Mouse (Mus musculus): Measurements from ENCODE around the gene Pak2.

The Pak2 gene

DNA sequence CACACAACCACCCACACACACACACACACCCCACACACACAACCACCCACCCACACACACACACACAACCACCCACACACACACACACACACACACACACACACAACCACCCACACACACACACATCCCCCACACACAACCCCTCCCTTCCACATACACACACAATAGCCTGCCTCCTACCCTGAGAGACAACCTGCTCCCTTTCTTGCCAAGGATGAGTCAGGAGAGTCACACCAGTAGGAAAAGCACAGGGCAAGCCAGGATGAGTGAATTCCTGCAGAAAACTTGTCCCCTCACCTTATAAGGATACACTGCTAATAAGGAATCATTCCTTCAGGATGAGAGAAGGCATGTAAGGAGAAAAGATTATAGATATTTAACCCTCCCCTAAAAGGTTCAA, 85.2 kb downstream of the Pak2 start:
- DNase-seq = no peak

DNA sequence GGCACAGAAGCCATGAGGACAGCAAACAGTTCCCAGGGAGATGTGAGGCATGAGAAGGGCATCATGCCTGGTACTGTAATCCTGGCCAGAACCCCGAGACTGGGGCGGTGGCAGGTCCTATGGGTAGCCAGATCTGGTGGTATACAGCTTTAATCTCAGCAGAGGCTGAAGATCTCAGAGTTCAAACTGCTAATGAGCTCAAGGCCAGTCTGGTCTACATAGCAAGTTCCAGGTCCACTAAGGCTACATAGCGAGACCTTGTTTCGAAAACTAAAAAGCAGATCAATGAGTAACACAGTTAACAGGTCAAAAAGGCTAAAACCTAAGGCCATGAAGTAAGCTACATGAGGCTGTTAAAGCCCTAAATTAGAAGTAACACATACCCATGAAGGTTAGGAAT, 85.9 kb downstream of the Pak2 start:
- no peak for DNase-seq

DNA sequence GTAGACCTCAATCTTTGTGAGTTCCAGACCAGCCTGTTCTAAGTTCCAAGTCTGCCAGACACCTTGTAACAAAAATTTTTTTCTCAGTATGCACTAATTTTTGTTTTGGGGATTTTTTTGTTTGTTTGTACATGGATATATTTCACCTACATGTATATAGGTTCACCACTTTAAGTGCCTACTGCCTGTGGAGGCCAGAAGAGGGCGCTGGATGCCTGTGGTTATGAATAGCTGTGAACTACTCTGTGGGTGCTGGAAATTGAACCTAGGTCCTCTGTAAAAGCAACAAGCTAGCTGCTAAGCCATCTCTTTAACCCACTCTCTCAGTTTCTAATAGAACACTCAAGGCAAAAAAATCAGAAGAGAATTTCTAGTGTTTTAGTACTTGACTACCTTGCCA, 87.1 kb downstream of the Pak2 start:
- DNase-seq = no peak

DNA sequence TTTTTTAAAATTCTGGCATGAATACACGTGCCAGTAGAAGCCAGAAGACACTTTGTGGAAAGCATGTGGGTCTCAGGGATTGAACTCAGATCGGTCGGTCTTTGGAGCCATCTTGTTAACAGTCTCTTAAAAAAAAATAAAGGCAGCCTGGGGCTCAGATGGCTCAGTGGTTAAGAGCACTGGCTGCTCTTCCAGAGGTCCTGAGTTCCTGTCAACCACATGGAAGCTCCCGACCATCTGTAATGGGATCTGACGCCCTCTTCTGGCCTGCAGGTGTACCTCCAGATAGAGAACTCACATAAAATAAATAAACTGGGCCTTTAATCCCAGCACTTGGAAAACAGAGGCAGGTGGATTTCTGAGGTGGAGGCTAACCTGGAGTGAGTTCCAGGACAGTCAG, 98.2 kb downstream of the Pak2 start:
- DNase-seq = no peak

DNA sequence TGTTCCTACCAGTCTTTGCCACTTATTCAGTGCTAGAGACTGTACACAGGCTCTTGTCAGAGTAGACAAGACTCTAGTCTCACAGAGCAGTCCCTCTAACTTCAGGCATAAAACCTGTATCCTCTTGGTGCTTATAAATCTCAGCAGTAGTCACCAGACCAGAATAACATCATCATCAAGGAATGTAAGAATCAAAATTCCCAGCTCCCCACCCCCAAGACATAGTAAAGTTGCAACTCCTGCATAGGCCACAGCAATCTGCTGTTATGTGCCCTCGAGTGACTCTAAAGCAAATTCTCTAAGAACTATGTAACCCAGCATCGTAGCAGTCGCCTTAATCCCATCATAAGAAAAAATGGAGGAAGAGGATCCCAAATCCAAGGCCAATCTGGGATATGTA, 99.6 kb downstream of the Pak2 start:
- DNase-seq = no peak

DNA sequence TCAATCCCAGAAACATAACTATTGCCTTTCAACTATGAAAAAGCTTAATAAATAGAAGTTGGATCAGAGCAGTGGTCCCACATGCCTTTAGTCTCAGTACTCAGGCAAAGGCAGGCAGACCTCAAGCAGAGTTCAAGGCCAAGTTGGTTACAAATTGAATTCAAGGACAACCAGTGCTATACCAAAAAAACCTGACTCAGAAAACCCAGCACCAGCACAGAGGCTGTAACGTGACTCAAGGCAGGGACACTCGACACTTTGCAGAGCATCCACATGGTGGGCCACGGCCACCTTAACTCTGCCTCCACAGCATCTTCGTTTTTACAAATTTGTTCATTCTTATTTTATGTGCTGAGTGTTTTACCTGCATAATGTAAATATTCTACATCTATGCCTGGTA, 103.9 kb downstream of the Pak2 start:
- no peak for DNase-seq
